Mouse (Mus musculus): ENCODE measurements around the gene March10. TPM values are rescaled to one million over a fixed set of nuclear protein-coding genes. Genes with fewer than 3 reads are reported as not detected.
A peak's percentile ranks its signal among the peaks of the same experiment; 100 is the strongest.

The March10 gene
- total RNA-seq, 2 experiments from 2014 or later = 0.20 to 0.89 TPM

DNA sequence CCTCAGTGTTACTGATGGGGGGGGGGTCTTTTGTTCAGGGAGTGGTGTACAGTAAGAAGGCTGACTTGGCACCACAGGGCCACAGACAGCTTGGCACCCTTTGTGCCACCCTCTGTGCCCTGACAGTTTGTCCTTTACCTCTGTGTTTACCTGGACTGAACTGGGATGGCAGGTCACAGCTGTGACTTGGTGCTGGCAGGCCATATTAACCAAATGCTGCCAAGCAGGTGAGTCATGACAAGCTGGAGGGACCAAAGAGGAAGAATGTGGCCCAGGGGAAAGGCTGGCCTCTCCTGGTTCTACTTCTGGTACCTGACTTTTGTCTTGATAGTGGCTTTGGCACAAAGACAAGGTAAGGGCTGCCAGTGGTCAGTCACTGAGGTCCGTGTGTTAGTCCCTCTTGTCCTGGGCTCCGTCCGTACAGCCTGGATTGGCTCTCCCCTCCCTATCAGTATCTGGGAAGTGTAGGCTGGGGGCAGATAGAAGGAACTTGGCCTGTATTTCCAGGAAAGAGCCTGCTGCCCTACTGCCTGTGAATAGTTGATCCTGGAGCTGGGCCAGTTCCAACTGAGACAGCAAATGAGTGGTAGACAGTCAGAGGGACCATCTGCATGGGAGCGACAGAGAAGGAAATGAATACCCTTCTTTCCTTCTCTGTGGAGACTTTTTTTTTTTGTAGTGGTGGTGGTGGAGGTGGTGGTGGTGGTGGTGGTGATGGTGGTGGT lies 94.3 kb downstream of the March10 start:
- DNase-seq (ENCODE audit: low spot score in 2 of 2) = peak in 1 of 2 experiments; percentile 56

GRCm38 (mm10) chr11:105356301-105356700 lies 100.2 kb downstream of the March10 start:
- no peak for DNase-seq (ENCODE audit: low spot score in 2 of 2)

DNA sequence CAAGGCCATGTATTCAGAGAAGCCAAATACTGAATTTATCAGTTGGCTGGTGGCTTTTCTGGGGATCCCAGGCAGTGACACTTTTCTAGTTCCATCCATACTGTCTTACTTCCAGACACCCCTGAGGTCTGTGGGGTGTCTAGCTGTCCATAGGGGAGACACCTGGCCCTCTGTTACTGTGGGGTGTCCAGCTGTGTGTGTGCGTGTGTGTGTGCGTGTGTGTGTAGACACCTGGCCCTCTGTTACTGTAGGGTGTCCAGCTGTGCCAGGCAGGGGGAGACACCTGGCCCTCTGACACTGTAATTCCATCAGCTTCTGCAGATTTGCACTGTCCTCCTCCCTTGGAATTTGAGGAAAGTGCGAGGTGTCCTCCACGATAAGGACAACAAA lies 102.6 kb downstream of the March10 start:
- DNase-seq (ENCODE audit: low spot score in 2 of 2) = no peak

DNA sequence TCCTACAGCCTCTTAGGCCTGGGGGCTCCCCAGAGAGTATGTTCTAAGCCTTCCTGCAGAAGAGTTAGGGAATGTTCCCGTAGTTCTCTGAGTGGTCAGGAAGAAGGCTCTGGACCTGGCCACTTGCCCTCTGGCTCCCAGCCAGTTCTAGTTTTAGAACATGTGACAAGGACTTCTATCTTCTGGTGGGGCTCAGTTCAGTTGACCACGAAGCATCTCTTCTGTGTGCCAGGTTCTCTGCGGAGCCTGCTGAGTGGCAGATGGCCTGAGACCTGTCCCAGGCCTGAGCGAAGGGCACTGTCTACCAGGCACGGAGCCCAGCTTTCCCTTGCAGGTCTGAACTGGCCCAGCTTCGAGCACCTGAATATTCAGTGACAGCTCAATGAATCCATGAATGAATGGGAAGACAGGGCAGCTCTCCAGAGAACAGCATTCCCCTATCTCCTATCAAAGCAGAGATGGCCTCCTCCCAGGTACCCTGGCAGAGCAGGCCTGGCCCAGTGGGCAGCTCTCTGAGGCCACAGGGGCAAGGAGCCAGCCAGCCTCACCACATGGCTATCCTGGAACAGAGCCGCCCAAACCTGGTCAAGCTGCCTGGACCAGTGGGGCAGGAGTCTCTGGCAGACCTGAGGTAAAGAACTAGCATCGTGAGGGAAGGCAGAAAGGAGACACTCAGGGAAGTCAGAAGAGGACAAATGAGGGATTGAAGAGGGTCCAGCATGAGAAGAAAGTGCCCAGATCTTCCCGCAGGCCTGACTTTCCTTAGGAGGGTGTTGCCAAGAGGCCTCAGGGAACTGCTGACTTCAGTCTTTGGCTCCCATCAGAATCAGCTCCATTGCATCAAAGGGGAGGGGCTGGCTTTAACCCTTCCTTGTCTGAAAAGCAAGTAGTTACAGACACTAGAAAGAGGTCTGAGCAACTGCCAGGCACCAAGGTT lies 103.3 kb downstream of the March10 start:
- DNase-seq (ENCODE audit: low spot score in 2 of 2) = no peak

DNA sequence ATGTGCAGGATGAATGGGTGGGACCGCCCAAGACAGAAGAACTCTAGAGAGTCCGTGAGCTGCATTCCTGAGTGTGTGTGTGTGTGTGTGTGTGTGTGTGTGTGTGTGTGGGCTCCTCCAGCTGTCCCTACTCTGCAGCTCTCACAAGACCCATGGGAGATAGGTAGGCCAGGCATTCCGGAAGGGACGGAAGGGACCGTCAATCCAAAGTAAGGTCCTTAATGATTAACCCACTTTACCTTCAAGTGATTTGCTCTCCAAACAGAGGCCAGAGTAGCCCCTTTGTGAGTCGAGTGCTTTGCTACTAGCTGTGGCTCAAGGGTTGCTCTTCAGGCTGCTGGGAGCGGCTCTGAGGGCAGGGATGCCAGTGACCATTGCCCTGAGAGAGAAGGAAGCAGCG lies 104.4 kb downstream of the March10 start:
- DNase-seq (ENCODE audit: low spot score in 2 of 2) = no peak

DNA sequence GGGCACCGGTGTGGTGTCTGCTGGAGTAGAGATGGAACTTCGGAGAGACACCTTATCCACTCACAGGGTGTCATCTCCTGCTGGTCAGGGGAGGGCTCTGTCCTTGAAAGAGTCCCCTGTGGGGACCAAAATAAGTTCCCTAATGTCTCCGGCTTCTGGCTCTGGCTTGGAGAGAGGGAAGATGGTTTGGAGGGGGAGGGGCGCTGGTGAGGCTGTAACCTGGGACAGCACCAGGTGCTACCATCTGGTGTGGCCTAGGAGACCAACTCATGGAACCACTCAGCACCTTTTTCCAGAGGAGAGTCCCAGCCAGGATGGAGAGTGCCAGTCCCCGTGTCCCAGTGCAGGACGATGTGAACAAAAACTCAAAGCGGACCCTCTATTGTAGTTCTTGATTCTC lies 105.9 kb downstream of the March10 start:
- DNase-seq (ENCODE audit: low spot score in 2 of 2) = no peak

DNA sequence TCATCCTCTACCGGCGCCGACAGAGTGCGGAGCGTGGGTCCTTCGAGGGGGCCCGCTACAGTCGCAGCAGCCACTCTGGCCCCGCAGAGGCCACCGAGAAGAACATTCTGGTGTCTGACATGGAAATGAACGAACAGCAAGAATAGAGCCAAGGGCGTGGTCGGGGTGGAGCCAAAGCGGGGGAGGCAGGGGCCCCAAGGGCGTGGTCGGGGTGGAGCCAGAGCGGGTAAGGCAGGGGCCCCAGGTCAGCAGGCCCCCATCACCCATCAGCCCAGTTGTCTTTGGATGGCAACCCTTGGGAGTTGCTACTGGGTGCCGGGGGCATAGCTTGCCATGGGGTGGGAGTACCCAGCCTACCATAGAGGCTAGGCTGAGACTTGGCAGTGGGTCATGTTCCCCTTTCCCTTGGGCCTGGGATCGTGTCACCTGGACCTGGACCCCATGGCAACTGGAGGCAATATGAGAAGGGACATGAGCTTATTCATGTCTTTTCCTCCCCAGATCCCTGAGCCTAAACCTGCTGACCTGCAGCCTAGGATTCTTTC lies 106.7 kb downstream of the March10 start:
- no peak for DNase-seq (ENCODE audit: low spot score in 2 of 2)

- DNase-seq (ENCODE audit: low spot score in 2 of 2) = no peak
These were observed 108.0 kb downstream of the March10 start for GRCm38 (mm10) chr11:105348495-105348982.

DNA sequence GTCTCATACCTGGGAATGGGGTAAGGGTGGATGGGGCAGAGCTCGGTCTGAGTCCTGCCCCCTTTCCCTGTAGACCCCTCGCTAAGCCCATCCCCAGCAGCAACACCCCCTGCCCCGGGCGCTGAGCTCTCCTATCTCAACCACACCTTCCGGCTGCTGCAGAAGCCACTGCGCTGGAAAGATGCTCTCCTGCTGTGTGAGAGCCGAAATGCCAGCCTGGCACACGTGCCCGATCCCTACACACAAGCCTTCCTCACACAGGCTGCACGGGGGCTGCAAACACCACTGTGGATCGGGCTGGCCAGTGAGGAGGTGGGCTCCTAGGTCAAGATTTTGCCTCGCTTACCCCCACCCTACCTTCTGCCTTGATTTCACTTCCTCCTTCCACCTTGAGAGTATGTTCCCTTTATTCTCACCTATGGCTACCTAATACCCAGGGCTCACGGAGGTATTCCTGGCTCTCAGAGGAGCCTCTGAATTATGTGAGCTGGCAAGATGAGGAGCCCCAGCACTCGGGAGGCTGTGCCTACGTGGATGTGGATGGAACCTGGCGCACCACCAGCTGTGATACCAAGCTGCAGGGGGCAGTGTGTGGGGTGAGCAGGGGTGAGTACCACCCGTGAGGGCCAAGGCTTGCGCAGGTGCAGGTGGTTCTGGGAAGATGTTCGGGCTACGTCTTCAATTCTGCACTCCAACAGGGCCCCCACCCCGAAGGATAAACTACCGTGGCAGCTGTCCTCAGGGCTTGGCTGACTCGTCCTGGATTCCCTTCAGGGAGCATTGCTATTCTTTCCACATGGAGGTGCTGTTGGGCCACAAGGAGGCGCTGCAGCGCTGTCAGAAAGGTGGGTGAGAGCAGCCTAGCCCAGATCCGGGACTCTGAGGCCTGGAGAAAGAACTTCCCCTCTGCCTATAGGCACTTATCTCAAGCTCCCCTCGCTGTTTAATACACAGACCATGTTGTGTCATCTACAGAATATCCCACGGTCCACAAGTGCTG lies 109.1 kb downstream of the March10 start:
- DNase-seq (ENCODE audit: low spot score in 2 of 2) = peak; percentile 78 to 89

DNA sequence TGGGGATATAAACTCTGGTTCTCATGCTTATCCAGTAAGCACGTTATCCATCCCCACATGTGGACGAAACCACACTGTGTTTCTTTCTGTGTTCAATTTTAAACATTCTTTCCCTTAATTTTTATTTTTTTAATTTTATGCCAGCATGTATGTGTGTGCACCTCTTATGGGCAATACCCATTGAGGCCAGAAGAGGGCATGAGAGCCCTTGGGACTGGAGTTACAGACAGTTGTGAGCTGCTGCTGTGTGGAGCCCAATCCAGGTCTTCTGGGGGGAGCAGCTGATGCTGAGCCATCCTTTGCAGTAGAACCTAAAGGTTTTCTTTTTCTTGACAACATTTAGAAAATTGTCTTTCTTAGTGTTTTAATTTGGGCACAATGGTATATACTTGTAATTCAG lies 111.3 kb downstream of the March10 start:
- peak in 1 of 2 experiments; percentile 31 for DNase-seq (ENCODE audit: low spot score in 2 of 2)

- DNase-seq (ENCODE audit: low spot score in 2 of 2) = no peak
These were observed 117.7 kb downstream of the March10 start for GRCm38 (mm10) chr11:105338596-105339390.

DNA sequence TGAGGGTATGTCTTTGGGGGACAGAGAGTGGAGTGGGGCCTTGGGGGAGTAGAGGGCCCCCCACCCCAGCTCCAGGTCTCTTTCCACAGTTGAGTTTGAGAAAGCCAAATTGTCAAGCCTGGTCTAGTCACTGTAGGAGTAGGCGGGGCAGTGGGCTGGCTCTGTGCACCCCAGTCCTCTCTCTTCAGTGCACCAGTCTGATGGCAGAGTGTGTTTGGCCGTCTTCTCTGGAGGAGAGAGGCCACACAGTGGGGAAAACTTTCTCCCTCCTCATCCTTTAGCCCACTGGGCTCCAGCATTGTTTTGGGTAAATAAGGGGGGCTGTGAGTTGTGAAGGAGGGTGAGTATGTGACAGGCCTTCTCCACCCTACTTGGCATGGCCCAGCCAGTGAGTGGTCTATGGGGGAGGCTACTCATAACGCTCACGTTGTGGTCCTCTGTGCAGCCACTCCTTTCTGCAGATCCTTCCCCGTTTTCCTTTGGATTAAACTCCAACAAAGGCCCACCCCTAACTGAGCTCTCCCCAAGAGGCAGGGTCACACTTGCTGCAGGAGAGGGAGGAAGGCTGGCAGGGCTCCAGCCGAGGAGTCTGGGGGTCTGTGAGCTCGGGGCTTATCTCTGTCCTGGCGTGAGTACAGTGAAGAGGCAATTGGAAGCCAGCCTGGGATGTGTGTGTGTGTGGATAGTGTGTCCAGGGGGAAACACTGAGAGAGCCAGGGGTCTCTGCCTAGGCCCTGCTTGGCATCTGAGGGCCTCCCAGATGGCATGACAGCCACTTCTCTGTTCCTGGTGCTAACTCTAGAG lies 122.5 kb downstream of the March10 start:
- DNase-seq (ENCODE audit: low spot score in 2 of 2) = no peak

- peak in 1 of 2 experiments; percentile 62 for DNase-seq (ENCODE audit: low spot score in 2 of 2)
These were observed 124.1 kb downstream of the March10 start for GRCm38 (mm10) chr11:105332468-105332867.

GRCm38 (mm10) chr11:105331732-105332131 lies 124.8 kb downstream of the March10 start:
- DNase-seq (ENCODE audit: low spot score in 2 of 2) = no peak

- no peak for DNase-seq (ENCODE audit: low spot score in 2 of 2)
These were observed 125.4 kb downstream of the March10 start for GRCm38 (mm10) chr11:105331129-105331528.

DNA sequence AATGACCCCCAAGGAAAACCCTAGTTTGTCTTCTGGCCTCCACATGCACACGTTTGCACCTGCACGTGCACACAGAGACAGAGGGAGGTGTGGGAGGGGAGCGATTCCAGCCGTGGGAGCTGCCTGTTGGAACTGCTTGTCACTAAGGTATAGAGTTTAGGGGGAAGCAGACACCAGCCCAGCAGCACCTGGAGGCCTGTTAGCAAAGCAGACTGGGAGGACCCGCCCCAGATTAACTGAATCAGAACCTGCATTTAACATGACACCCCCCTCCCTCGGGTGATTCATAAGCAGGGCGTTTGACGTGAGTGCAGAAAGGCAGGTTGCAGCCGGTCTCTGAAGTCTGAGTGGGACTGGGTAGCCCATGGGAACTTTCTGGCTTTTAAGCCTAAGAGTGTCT lies 126.6 kb downstream of the March10 start:
- DNase-seq (ENCODE audit: low spot score in 2 of 2) = no peak

DNA sequence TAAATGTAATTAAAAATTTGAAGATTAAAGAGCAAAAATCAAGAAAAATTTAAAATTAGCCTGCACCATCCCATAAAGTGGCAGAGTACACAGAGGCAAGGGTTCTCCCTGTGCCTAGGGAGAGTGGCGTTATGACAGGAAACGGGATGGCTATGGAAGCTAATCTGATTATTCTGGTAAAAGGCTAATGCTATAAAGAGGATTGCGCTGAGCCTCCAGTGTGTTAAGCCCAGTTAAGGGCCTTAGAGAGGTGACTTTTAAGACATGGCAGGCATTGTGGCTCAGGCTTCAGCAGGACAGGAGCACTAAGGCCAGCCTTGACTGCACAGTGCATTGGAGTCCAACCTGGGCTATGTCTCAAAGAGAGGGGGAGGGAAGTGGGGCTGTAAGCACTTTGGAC lies 129.4 kb downstream of the March10 start:
- no peak for DNase-seq (ENCODE audit: low spot score in 2 of 2)

DNA sequence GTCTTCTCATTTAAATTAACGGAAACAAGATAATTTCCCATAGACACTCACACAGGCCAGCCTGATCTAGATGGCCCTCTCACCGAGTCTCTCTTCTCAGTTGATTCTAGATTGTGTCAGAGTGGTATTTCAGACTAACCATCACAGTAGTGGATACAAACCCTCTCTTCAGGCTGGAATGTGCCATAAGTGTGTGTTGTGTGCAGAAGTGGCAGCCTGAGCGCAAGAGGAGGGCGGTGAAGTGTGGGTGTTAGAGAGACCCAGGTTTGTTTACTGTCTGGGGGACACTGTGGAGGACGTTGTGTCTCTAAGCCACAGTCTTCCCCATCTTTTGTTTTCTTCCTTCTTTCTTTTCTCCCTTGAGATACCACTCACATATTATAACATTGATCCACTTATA lies 133.0 kb downstream of the March10 start:
- DNase-seq (ENCODE audit: low spot score in 2 of 2) = no peak

GRCm38 (mm10) chr11:105321090-105321489 lies 135.4 kb downstream of the March10 start:
- no peak for DNase-seq (ENCODE audit: low spot score in 2 of 2)

Data from layer of hippocampus, adult 18-20 months (tissue).